Mouse (Mus musculus) spleen, adult 2 months (tissue): Measurements from ENCODE around the gene Jmjd6. TPM values are rescaled to one million over a fixed set of nuclear protein-coding genes. Genes with fewer than 3 reads are reported as not detected.
A peak's percentile ranks its signal among the peaks of the same experiment; 100 is the strongest.

Experiments used
- DNase-seq, 2 experiments: peaks; one replicate each; pipeline versions ENCODE4 v3.0.0 to v3.0.0-alpha.2; 2012 to 2021; ENCODE audit warnings: low spot score in 2 of 2, low read depth in 1 of 2
- H3K27ac ChIP-seq: fragments of 200-500 bp; 2 replicates; pipeline ENCODE4 v1.5.1; 2012; ENCODE audit warnings: low read length, inconsistent platforms; ENCODE audit not compliant: insufficient read depth
- H3K27me3 ChIP-seq: fragments of 200-500 bp; 2 replicates; pipeline ENCODE4 v1.6.1; 2012; ENCODE audit warnings: mild to moderate bottlenecking, moderate library complexity, low read length, inconsistent platforms; ENCODE audit not compliant: control insufficient read depth, insufficient read depth
- H3K36me3 ChIP-seq: fragments of 200-500 bp; 2 replicates; pipeline ENCODE4 v1.6.1; 2012; ENCODE audit warnings: mild to moderate bottlenecking, low read length, inconsistent platforms; ENCODE audit not compliant: control insufficient read depth, insufficient read depth
- H3K4me1 ChIP-seq: fragments of 200-500 bp; 2 replicates; pipeline ENCODE4 v1.6.1; 2011; ENCODE audit warnings: inconsistent platforms; ENCODE audit not compliant: control insufficient read depth, insufficient read depth, insufficient read length
- H3K4me3 ChIP-seq: fragments of 200-500 bp; 2 replicates; pipeline ENCODE4 v1.5.1; 2011; ENCODE audit warnings: mild to moderate bottlenecking, inconsistent platforms; ENCODE audit not compliant: insufficient read depth, insufficient read length; ENCODE audit errors: extremely low read depth
- CTCF ChIP-seq: fragments of 200-500 bp; IDR thresholded peaks from 2 replicates; pipeline ENCODE4 v1.5.1; 2011; ENCODE audit warnings: mild to moderate bottlenecking, inconsistent platforms; ENCODE audit not compliant: insufficient read depth, insufficient read length, insufficient replicate concordance; ENCODE audit errors: extremely low read depth
- POLR2A ChIP-seq: fragments of 200-500 bp; IDR thresholded peaks from 2 replicates; pipeline ENCODE4 v1.6.1; 2011; ENCODE audit warnings: low read depth, low read length, inconsistent platforms
- WGBS: fragments of 180-500 bp; shearing (Covaris S2); methylation state at CpG from one replicate; pipeline ENCODE4 v1.1.7; 2018; 5-methylcytosine and 5-hydroxymethylcytosine counted together
- polyA plus RNA-seq: library from polyadenylated mRNA; depleted of rRNA; stranded (reverse); fragments of >200 nt; gene quantifications from 2 replicates; pipeline ENCODE4 v1.2.3, GENCODE M21; 2012

The Jmjd6 gene
- polyA plus RNA-seq, 1 experiment = 21.7 TPM

GRCm38 (mm10) chr11:116807938-116808606, 35.2 kb downstream of the Jmjd6 start:
- 37% methylated on average over 7 of the region's 7 CpGs for WGBS
- Histone ChIP-seq H3K27me3 (no peaks in the 10 kb centered on the region; the same call in 1 of the 2 replicates), H3K36me3 (no peaks in the 10 kb centered on the region), H3K27ac (no peak overlapping the region), H3K4me1 (0 out of 2 replicates have a peak, but pooled peaks cover 4% of the 10 kb centered on the region), H3K4me3 (no peak overlapping the region)
- TF ChIP-seq POLR2A (no peak), CTCF (peak; percentile 90; the same call in 1 of the 2 replicates)
- peak; percentile 31 to 72 for DNase-seq

- no peak overlapping the region for H3K27ac ChIP-seq
- H3K4me1 ChIP-seq = 0 out of 2 replicates have a peak, but pooled peaks cover 4% of the 10 kb centered on the region
- H3K27me3 ChIP-seq = no peaks in the 10 kb centered on the region; the same call in 1 of the 2 replicates
- H3K4me3 ChIP-seq = no peak overlapping the region
- H3K36me3 ChIP-seq = no peaks in the 10 kb centered on the region
- DNase-seq = no peak
- 44% methylated on average over 3 of the region's 3 CpGs for WGBS
- TF ChIP-seq POLR2A (no peak), CTCF (no peak)
Observed at GRCm38 (mm10) chr11:116807526-116807925, 35.7 kb downstream of the Jmjd6 start.

- Histone ChIP-seq H3K36me3 (no peaks in the 10 kb centered on the region), H3K27me3 (no peaks in the 10 kb centered on the region; the same call in 1 of the 2 replicates), H3K4me3 (no peak overlapping the region), H3K4me1 (0 out of 2 replicates have a peak, but pooled peaks cover 4% of the 10 kb centered on the region), H3K27ac (no peak overlapping the region)
- TF ChIP-seq POLR2A (no peak), CTCF (no peak)
- whole genome bisulfite sequencing = 68% methylated on average over 7 of the region's 7 CpGs
- DNase-seq = no peak
Observed at GRCm38 (mm10) chr11:116807116-116807515, 36.1 kb downstream of the Jmjd6 start.

- 81% methylated on average over 15 of the region's 15 CpGs for WGBS
Observed at GRCm38 (mm10) chr11:116806136-116807071, 36.8 kb downstream of the Jmjd6 start.

GRCm38 (mm10) chr11:116802709-116803108, 40.5 kb downstream of the Jmjd6 start:
- Histone ChIP-seq H3K36me3 (no peaks in the 10 kb centered on the region), H3K4me3 (no peak overlapping the region), H3K27ac (no peak overlapping the region), H3K27me3 (no peaks in the 10 kb centered on the region), H3K4me1 (no peaks in the 10 kb centered on the region)
- TF ChIP-seq CTCF (no peak), POLR2A (no peak)
- 48% methylated on average over 5 of the region's 5 CpGs for WGBS
- DNase-seq = no peak

More at GRCm38 (mm10) chr11:116806136-116807071, 36.8 kb downstream of the Jmjd6 start:
- Histone ChIP-seq H3K27me3 (no peaks in the 10 kb centered on the region; the same call in 1 of the 2 replicates), H3K36me3 (no peaks in the 10 kb centered on the region), H3K4me1 (0 out of 2 replicates have a peak, but pooled peaks cover 4% of the 10 kb centered on the region), H3K27ac (0 out of 2 replicates have a peak overlapping the region, but pooled peaks have one; percentile 31), H3K4me3 (no peak overlapping the region)
- DNase-seq = no peak
- TF ChIP-seq POLR2A = no peak
- no peak for TF ChIP-seq CTCF

- DNase-seq = no peak
- no peak for TF ChIP-seq CTCF
- no peak for TF ChIP-seq POLR2A
- WGBS = 81% methylated on average over 5 of the region's 5 CpGs
- Histone ChIP-seq H3K36me3 (no peaks in the 10 kb centered on the region), H3K4me3 (no peak overlapping the region), H3K27ac (no peak overlapping the region), H3K27me3 (no peaks in the 10 kb centered on the region), H3K4me1 (no peaks in the 10 kb centered on the region)
Observed at GRCm38 (mm10) chr11:116801106-116801505, 42.1 kb downstream of the Jmjd6 start.
